Mouse (Mus musculus) cerebellum, adult 2 months (tissue): ENCODE data around the gene Mrpl44.

Experiments used
- CTCF ChIP-seq: fragments of 200-500 bp; IDR thresholded peaks from 2 replicates; pipeline ENCODE4 v1.5.1; 2011; ENCODE audit warnings: low read depth, mild to moderate bottlenecking, control low read depth, low read length, moderate library complexity, borderline replicate concordance; ENCODE audit not compliant: insufficient read depth
- POLR2A ChIP-seq: fragments of 200-500 bp; IDR thresholded peaks from 2 replicates; pipeline ENCODE4 v1.6.1; 2011; ENCODE audit warnings: low read length, control low read depth, borderline replicate concordance; ENCODE audit not compliant: insufficient read depth

DNA sequence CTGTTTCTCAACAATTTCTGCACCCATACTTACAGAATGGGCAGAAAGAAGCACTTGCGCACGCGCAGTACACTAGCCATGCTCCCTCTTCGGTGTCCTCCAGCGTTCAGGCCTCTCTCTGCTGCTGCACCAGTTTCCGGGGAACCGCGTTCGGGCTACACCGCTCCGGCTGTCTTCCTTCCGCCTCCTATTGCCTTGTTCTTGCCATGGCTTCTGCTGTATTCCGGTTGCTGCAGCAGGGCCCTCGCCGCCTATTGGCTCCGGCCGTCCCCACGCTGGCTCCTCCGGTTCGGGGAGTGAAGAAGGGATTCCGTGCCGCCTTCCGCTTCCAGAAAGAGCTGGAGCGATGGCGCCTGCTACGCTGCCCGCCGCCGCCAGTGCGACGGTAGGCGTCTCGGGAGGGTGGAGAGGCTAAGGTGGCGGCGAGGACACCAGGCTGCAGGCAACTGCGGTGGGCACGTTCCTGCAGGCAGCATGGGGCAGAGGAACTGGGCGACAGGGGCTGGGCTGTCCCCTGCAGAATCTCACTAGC, at the start of gene Mrpl44, which contains the start of gene Wdfy1:
- TF ChIP-seq POLR2A = peak; percentile 35; the same call in 1 of the 2 replicates
- TF ChIP-seq CTCF = no peak
